Mouse (Mus musculus) skeletal muscle tissue, adult 2 months (tissue): ENCODE results near the gene Sept10.

Experiments
- DNase-seq: peaks from one replicate; pipeline ENCODE4 v3.0.0-alpha.2; 2012; ENCODE audit warnings: low read depth, low spot score

Gene Sept10

DNA sequence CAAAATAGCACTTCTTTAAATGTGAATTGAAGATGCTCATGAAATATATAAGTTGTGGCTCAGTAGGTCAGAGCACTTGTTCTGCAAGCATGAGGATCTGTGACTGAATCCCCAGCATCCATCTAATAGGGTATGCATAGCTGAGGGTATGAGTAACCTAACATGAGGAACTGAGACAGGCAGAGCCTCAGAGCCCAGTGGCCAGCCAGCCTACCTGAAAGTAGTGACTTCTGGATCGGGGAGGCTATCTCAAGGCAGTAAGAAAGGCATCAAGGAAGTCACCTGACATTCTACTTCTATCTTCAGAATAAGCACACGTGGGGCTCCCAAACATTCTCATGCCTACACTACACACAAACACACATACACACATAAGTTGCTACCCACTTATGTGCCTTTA lies 3.5 kb upstream of the Sept10 start:
- DNase-seq = no peak

- DNase-seq = no peak
Observed at GRCm38 (mm10) chr10:59223890-59224289, 2.2 kb upstream of the Sept10 start.

GRCm38 (mm10) chr10:59223301-59223700 lies 1.7 kb upstream of the Sept10 start:
- DNase-seq = no peak

DNA sequence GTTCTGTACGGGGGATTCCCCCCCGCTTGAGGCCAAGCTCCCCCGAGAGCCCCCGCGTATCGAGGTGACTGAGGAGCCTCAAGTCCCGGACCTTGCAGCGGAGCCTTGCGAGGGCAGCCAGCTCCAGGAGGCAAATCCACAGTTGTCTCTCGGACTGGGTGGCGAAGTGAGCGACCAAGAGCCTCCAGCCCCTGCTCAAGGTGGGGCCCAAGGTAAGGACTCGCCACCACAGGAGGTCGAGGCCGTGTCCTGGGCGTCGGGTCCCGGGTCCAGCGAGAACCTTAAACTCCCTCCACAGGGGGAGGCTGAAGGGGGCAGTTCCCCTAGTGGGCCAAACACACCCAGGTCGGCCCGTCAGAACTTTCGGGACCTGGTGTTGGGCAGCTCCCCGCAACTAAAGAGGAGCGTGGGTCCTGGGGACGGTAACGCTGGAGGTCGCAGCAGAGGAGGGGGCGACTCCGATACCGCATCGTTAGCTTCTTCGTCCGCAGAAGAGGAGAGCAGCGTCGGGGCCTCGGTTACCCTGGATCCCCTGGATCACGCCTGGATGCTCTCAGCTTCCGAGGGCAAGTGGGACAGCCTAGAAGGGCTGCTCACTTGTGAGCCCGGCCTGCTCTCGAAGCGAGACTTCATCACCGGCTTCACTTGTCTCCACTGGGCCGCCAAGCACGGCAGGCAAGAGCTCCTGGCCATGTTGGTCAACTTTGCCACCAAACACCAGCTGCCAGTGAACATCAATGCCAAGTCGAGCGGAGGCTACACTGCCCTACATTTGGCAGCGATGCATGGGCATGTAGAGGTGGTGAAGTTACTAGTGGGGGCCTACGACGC lies 839 bp upstream of the Sept10 start:
- no peak for DNase-seq

DNA sequence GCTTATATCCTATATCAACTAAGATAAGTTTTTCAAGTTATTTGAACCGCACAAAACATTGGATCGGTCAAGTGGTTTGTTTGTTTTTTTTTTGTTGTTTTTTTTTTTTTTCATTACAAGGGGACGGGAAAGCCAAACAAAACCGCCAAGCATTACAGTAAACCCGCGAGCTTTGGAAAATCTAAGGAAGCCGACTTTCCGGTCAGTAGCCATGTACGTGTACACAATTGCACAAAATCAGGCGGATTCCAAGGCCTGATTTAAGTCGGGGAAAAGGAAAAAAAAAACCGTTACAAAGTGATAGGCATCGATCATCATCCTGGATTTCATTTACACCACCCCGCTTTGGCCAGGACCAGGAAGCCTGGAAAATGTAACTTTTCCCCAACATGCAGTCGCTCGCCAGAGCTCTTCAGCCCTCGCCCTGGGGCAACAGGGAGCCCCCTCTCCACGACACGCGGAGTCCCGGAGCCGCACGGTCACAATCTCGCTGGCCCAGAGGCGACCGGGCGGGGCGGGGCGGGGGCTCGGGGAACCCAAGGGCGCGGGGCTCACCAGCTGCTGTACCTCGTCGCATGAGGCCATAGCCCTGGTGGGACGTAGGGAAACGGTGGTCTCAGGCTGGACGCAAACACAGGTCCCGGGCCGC lies 699 bp downstream of the Sept10 start:
- DNase-seq = no peak

DNA sequence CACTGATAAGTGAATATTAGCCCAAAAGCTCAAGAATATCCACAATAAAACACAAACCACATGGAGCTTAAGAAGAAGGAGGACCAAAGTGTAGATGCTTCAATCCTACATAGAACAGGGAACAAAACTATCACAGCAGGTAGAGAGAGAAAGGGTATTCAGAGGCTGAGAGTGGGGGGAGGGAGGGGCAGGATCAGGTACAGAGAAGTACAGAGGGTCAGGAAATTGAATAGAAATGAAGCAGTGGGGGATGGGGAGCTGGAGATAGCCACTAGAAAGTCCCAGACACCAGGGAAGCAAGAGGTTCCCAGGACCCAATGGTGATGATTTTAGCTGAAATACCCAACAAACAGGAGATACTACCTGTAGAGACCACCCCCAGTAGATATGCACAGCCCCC lies 21.6 kb downstream of the Sept10 start:
- DNase-seq = no peak

GRCm38 (mm10) chr10:59196763-59197162 lies 24.9 kb downstream of the Sept10 start:
- DNase-seq = no peak

DNA sequence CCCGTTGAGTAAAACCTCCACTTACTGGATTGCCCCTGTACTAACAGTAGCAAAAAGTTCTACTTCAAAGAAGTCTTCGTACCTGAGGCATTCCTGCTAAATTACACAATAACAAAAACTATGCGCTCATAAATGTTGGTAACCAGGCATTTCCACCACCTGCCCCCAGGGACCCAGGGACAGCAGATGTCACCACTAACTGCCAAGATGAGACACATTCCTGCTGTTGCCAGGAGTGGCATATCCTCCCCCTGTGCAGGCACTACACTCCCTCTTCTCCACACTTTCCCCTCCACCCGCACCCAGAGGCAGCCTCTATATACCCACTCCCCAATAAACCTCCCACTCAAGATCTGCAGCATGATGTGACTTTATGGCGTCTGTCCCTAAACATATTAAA lies 26.8 kb downstream of the Sept10 start:
- no peak for DNase-seq

GRCm38 (mm10) chr10:59182306-59182705 lies 39.3 kb downstream of the Sept10 start:
- DNase-seq = no peak

GRCm38 (mm10) chr10:59179620-59180019 lies 42.0 kb downstream of the Sept10 start:
- DNase-seq = no peak

DNA sequence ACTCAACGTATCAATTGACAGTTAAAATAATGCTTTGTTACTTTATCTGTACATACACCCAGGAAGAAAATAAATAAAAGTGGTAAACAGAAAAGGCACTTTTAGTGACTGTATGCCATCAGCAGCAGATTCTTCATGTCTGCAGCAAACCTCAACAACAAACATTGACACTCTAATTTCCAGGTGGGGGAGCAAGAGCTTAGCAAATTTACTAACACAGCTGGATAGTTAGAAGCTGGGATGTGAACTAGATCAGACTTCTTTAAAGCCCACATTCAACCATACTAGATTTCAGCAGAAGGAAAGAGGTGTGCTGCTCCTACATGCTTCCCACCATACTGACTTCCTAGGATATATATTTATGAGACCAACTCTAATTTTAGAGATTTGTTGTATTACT lies 49.1 kb downstream of the Sept10 start:
- DNase-seq = no peak

DNA sequence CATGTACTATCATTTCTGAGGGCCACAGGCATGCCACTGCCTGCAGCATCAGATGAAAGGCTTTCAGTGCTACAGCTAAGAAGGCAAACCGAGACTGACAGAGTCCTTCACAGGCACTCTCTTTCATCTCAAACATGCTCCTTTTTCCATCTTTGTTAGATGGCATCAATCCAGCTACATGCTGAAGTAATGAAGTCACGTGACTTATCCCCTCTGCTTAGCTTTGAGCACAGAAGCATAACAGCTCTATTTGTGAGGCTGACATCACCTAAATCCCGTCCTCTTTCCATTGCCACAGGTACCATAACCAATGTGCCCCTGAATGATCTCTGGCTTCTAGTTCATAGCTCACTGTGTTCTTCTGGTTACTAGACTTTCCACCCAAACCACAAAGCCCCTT lies 50.6 kb downstream of the Sept10 start:
- no peak for DNase-seq

- peak; percentile 22 for DNase-seq
Observed at GRCm38 (mm10) chr10:59166104-59166944, 55.3 kb downstream of the Sept10 start.

DNA sequence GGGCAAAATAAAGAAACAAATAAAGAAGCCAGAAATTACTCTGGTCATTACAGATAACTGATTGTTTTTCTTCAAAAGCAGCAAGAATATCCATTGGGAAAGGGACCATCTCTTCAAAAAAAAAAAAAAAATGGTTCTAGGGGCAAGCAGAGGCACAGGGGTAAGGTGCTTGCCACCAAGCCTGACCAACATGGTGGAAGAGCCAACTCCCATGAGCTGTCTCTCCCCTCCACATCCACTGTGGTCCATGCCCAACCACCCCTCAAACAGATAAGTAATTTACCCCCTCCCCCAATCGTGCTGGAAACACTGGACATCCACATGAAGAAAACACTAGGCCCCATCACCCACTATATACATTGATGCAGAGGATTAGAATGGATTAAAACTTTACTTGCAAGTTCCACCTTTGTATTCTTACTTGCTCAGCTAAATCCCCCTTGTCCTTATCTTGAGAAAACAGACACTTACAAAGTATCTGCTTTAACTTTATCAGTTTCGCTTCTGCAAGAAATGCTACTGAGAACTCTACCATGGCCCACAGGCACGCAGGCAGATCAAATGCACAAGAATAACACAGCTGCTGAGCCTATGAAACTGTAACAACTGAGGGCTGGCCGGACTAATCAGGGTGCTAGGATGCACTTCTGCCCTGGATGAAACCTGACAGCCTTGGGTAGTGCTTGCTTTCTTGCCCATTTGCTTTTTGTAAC lies 59.3 kb downstream of the Sept10 start:
- DNase-seq = no peak

DNA sequence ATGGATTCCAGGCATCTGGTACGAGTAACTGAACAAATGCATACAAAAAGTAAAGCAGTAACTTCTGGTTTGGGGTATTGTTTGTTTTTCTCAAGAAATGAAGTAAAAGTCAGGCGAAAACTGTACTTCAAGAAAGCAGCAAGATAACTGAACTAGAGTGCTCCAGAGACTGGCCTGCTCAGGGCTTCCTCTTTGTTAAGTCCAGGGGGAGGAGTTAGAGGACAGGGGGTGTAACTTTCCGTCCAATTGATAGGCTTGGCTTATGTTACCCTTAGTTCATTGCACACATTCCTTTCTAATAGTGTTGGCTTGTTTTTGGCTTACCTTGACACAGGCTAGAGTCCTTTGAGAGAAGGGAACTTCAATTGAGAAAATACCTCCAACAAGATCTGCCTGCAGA lies 63.0 kb downstream of the Sept10 start:
- DNase-seq = no peak

GRCm38 (mm10) chr10:59152544-59153081 lies 69.0 kb downstream of the Sept10 start:
- DNase-seq = no peak

DNA sequence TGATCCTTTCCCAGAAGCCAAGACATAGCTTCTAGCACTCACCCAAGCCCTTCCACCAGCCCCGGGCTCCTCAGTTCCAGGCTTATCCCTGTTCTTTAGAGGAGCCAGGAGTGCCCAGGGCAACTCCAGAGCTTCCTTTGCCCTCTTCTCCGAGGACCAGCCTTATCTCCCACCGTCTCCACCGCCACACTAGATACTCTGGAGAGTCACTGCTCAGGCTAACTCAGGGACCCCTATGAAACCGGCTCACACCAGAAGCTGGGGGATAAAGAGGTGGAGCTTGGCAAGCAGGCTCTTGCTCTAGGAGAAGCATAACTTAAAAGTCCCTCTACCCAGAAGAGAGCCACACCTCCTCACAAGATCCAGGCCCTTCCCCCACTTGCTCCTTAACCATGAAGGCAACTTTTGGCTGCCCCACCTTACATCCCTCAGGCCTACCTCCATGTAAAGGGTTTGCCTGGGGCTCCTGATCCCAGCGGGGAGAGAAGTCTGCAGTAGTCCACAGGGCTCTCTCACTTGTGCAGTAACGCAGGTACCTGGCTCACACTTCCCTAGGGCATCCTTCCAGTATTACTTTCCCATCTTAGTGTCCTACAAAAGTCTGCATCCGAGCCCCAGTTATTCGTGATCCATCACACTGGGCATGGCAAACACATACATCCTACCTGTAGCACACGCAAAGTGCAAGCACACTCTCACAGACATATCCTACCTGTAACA lies 70.5 kb downstream of the Sept10 start:
- DNase-seq = no peak

GRCm38 (mm10) chr10:59149956-59150383 lies 71.7 kb downstream of the Sept10 start:
- peak; percentile 40 for DNase-seq

GRCm38 (mm10) chr10:59133478-59134009 lies 88.1 kb downstream of the Sept10 start:
- no peak for DNase-seq

GRCm38 (mm10) chr10:59131926-59132628 lies 89.6 kb downstream of the Sept10 start:
- no peak for DNase-seq
